Mouse (Mus musculus) heart, postnatal 0 days (tissue): ENCODE measurements around the gene Mef2d.

Experiments used
- CTCF ChIP-seq: IDR thresholded peaks from 2 replicates; pipeline ENCODE4 v1.5.1; 2016; ENCODE audit warnings: antibody characterized with exemption, control low read depth, low read depth
- EP300 ChIP-seq: IDR thresholded peaks from 2 replicates; pipeline ENCODE4 v1.6.1; 2016; ENCODE audit warnings: antibody characterized with exemption, low read depth

DNA sequence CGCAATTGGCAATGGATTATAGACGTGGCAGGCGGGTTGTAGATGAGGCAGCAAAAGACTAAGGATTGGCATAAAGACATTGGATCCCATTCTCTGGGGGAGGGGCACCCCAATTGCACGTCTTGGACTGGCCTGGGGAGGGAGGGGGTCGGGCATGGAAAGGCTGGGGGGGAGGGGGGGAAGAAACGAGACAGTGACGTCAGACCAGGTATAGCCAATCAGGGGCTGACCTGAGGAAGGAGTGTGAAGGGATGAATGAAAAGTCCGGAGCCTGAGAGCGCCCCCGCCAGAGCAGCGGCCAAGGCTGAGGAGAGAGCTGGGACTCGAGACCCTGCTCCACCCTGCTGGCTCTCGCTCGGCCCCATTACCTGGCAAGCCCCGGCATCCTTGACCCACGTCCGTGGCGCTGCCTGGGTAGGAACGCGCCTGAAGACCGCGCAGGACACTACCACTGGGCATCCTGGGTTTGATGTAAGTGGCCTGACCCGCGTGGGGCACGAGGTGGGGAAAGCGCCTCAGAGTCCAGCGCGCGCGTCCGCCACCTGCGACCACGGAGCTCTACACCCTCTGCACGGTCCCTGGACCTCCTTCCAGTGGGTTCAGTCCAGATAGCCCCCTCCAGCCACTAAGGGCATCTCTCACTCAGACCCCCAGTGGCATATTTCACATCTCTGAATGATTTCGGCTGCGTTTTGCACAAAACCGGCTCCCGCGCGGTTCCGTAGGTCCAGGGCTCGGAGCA lies 72.2 kb downstream of the Mef2d start:
- TF ChIP-seq CTCF, result no peak
- no peak for TF ChIP-seq EP300
